Mouse (Mus musculus) adrenal gland (tissue): ENCODE results near the gene Paf1.

Experiments
- intact Hi-C: fragments of 180-260 bp; cut with DNase I; formaldehyde crosslinking; loops from one replicate; pipeline ENCODE4 v1.15.1; 2025

The Paf1 gene

DNA sequence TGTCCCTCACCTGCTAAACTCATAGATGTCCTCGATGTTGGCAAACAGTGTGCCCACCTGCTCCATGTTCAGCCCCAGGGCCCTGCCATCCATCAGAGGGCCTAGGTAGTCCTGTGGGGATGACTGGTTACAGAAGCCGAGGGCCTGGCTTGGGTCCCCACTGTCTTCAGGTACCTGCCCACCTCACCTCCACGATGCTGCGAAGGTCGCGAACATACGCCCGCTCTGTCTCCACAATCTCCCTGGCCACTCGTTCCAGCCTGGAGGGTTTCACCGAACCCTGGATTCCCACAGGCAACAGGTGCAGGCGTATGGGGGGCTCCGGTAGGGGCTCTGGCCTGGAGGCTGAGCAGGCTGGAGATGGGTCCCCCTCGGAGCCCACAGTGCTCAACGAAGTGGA, 22.7 kb upstream of the Paf1 start:
- intact Hi-C loops: no loop called here

DNA sequence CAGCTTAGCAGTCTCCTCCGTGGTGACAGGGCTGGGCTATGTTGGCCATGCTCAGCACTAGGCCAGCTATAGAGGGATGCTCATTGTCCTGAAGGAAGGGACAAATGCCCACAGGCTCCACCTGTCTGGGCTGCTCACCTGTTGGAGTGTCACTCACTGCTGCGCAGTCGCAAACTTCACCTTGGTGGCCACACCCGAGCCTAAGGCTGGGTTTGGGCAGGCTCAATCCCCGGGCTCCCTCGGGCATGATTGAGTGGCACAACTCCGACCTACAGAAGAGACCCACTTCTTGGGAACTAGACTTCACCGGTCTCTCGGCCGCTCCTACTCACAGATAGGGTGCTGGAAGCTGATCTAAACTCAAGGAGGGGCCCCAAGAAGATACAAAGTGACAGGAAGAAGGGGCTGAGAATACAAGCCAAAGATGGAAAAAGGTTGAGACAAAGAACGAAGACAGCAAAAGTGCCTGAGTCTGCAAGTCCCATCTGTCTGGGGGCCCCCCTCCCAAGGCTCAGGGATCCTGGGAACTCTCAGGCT, 21.7 kb upstream of the Paf1 start:
- intact Hi-C loops: no loop called here

DNA sequence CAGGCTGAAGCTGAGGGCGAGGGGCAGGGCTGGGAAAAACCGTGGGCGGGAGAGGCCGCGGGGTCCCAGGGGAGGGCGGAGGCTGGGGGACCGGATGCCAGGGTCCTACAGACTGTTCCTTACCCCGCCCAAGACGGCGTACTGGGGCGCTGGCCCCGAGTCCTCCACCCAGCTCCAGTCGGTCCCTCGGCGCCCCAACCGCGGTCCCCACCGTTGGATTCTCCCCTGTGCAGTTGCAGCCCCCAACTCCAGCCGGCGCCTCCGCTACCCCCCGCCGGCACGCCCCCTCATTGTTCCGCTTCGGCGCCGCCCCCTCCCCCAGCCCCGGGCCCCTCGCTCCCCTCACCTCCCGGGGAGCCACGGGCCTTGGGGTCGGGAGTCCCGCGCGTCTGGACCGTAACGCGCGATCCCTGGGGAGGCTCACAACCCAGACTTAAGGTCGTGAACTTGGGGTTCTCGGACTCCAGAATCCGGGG, 21.2 kb upstream of the Paf1 start:
- intact Hi-C loops: no loop called here

DNA sequence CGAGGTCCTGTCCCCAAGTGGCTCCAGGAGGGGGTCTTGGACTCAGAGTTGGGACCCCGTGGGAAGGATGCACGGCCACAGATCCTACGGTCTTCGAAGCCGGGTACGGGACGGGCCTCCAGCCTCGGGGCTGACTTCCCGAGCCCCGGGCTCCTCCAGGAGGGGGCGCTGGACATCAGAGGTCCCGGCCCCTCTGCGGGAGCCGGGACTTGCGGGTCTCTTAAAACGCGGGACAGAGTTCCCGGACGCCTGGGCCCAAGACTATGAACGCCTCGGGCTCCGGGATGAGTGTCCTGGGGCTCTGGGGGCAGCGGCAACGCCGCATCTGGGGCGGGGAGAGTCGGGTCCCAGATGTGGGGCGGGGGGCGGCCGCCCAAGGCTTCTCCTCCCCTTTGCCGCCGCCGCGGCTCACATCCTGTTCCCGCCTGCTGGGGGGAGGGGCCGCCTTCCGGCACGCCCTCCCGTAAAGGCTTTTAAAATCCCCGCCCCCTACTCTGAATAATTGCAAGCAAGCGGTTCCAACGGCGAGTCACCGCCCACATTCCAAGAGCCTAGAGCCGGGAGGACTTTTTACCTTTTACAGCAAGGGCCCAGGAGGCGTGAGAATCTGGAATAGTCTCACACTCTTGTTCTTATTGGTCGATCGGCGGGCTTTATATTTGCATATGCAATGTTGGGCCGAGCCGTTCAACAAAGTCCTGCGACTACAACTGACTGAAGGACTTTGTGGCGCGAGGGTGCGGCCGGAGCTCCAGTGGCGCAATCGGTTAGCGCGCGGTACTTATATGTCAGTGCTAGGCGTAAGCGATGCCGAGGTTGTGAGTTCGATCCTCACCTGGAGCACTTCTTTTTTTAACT, 20.3 kb upstream of the Paf1 start, which contains the start of gene Plekhg2:
TSS of gene Plekhg2 (minus strand) at position 349 of the 858 bp plus-strand sequence.
- intact Hi-C loops: loop anchor here (1.0 kb wide), 1 partner anchor 14 kb away; no protein-coding TSS in a partner anchor

DNA sequence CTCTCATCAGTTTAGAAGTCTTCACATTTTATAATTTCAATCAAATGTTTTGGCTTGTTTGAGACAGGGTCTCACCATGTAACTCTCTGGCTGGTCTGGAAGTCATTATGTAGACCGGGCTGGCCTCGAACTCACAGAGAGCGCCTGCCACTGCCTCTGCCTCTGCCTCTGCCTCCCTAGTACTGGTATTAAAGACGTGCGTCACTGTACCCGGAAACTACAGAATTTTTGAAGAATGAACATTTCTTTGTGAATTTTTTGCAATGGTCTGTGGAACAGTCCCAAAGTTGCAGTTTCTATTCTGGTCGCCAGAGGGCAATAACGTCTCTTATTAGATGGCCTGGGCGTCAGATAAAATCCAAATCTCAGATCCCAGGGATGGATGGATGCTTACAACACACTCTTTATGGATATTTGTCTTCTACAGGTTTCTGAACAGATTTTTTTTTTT, 19.6 kb upstream of the Paf1 start:
- intact Hi-C loops: loop anchor here (1.0 kb wide), 1 partner anchor 13 kb away; no protein-coding TSS in a partner anchor

DNA sequence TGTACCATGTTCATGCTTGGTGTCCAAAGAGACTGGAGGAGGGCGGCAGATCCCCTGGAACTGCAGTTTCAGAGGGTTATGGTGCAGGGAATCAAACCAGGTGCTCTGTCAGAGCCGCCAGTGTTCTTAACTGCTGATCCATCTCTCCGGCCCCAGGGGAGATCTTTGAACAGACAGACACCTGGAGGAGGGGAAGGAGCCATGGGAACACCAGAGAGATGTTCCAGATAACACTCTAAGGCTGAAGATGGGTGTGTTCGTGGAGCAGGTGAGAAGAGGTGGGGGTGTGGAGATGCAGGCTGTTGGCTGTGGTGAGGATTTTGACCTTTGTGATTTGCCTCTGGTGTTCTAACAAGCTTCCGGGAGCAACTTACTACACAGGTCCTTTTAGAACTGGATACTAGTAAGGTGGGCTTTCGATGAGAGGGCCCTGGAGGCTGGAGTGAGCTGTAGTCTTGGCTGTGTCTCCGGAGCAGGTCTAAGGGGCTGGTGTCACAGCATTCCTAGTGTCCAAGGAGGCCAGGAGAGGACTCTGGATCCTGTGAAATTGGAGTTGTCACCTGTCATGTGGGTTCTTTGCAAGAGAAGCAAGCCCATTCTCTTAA, 18.8 kb upstream of the Paf1 start:
- intact Hi-C loops: loop anchor here (1.0 kb wide), 1 partner anchor 12 kb away; no protein-coding TSS in a partner anchor

DNA sequence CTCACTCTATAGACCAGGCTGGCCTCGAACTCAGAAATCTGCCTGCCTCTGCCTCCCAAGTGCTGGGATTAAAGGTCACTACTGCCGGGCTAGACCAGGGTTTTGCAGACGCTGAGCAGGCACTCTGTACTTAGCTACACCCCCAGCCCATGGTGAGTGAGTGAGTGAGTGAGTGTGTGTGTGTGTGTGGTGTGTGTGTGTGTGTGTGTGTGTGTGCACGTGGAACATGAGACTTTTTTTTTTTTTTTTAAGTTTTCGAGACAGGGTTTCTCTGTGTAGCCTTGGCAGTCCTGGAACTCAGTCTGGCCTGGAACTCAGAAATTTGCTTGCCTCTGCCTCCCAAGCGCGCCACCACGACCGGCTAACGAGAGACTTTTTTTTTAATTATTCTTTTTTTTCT, 18.1 kb upstream of the Paf1 start:
- intact Hi-C loops: no loop called here

DNA sequence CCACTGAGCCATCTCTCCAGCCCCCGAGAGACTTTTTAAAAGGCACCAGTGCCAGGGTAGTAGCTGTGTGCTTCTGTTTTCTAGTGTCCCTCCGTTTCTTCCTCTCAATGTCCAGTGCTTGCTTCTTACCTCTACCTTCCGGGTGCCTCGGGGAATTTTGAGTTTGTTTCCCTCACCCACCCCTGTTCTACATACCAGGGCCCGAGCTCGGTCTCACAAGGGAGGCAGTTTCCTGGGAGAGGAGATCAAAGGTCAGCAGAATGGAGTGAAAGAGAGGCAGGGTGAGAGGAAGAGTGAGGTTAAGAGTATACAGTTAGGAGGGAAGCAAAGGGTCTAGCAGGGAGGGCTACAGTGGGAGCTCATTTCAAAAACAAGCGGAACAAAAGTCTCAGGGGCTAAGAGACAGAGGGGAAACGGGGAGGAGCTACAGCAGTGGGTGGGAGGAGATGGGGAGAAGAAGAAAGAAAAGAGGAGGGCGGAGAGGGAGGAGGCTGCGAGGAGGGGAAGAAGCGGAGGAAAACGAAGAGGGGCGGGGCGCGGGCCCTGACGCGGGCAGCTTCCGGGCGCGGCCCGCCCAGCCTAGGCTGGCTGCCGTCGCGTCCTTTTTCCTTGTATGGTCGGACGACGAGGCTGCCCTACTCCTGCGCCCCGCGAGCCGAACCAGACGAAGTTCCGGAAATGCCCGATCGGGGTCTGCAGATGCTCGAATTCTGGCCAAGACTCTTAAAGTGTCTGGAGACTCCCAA, 17.4 kb upstream of the Paf1 start:
- intact Hi-C loops: no loop called here

DNA sequence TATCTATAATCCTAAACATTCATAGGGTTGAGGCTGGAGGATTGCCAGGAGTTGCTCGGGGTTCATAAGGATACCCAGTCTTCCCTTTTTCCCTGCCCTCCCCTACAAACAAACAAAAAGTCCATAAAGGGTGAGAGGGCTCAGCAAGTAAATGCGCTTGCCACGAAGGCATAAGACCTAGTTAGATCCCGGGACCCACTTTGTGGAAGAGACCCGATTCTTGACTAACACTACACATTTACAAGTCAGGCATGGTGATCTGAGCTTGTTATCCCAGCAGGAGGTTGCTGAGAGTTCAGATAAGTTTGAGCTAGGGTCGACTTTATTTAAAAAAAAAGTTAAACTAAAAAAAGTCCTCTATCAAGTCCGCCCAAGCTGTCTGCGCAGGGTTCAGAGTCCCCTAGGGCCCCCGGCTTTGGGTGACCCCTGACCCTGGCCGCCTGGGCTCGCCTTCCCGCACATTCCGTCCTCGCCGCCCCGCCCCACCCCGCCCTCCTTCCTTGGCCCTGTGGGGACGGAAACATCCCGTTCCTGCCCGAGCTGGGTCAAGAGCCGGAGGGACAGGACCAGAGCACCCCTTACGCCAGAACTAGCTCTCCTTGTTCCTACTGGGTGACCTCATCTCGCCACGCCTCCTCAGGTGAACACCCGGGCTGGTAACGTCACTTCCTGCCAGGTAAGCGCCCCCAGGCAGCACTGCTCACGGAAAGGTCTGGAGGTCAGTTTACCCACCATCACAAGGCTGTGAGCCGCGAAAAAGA, 16.6 kb upstream of the Paf1 start:
- intact Hi-C loops: no loop called here

DNA sequence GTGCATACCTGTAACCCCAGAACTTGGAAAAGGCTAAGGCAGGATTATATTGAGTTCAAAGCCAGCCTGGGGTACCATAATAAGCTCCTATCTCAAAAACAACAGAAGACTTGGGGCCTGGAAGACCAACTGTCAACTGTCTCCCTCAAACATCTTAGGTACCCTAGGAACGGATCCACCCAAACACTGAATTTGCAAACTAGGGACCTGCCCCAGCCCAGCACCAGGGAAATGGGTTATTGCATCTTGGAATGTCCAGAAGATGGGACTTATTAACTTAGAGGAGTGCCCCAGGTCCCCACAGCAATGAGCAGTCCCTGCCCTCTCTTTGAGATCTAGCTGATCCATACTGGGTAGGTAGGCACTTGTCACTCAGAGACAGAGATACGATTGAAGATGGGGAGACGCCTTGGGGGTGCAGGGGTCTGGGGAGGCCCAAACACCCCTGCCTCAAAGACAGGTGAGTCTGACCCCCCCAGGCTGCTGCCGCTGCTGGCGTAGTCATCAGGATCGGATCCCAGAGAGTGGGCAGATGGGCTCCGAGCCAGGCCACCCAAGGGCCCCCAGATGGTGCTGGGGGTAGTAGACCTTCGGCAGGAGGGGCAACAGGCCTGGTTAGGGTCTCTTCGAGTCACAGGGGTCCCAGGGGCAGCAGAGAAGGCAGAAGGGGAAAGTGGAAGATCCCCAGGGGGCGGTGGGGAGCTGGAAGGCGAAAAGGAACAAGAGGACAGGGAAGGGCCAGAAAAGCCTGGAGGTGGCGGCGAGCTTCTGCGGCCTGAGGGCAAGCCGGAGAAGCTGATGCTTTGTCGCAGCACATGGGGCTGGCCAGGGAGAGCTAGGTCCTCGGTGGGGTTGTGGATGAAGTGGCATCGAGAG, 15.3 kb upstream of the Paf1 start:
- intact Hi-C loops: no loop called here

DNA sequence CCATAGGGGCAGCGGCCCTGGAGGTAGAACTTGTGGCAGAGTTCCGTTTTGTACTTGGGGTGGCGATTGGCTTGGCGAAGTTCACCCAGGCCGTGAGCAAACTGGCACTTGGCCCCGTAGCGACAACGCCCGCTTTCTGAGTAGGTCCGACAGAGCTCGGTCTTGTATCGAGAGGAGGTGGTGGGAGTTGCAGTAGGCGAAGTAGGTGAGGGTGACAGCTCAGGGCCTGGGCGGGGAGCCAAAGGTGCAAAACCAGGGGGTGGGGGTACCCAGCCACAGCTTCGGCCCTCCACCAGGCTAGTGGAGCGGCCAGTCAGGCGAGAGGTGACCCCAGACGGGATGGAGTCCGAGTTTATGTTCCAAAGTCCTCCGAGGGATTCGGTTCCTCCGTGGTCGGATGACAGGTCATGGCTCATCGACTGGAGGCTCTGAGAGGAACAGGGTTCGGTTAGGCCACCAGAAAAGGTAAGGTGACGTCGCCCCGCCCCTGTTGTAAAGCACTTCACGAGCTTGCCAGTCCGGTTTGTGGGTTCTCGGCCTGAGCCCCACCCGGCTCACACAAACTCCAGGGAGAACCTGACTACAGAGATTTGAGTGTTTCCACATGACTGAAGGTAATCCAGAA, 14.6 kb upstream of the Paf1 start:
- intact Hi-C loops: no loop called here

DNA sequence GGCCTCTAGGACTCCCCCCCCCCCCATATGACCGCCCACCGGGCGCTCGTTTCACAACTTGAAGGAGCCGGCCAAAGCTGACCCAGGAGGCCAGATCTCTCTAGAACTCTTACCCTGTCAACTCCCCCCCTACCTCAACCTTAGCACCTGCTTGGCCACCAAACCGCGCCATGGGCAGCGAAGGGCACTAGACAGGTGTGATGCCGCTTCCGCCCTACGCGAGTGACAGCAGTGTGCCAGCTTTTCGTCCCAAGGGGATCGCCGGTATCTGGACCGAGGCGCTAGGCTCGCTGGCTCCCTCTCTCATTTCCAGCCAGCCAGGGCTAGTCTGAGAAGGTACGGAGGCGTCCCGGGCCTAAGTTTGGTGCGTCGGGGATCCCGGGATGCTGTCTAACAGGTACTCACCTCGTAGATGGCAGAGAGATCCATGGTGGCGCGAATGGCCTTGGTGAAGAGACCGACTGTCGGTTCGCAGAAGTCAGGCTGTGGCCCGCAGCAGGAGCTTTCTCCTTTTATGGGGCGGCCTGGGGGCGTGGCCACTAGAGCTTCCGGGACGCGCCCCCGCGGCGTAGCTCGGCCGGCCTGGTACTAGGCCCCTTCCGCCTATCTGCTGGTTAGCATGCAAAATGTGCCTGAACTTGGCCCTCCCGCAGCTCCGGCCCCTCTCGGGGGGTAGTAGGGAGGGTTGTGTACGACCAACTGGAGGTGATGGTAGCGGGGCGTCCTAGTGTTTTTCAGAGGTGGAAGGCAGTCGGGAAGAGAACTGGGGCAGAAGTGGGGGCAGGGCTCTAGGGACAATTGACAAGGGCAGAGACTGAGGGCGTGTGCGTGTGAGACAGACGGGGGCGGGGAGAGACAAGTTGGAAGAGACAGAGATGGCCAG, 13.7 kb upstream of the Paf1 start:
- intact Hi-C loops: no loop called here

DNA sequence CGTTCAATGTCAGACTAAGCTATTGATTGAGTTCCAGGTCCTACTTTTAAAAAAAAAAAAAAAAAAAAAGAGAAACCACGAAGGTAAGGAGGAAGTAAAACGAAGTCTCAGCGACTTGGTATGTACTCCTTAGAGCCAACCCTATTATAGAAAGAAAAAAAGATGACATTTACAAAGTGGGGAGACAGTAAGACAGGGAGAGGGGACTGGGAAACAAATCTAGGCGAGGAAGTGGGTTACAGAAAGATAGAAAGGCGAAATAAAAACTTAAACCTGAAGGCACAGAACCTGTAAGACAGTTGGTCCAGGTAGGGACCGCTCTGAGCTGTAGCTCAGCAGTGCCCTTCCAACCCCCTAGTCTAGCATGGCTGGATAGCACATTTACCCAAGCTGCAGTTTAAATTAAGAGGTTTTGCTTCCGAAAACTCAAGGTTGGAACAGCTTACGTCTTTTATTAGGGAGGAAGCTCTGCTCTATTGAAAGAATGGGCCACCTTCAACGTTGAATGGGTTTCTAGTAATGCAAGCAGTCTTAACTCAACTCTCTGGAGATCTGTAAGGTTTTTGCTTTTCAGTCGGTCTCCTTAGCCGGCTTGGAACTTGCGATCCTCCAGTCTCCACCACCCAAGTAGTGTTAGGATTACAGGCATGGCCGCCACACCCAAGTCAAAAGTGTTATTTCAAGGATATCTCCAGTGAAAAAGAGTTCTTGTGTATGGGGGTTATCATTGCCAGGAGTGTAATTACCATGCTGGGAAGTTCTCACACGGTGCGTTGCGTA, 12.3 kb upstream of the Paf1 start, which contains the start of gene Zfp36:
TSS of gene Zfp36 (minus strand) at position 17 of the 780 bp plus-strand sequence.
- intact Hi-C loops: no loop called here

DNA sequence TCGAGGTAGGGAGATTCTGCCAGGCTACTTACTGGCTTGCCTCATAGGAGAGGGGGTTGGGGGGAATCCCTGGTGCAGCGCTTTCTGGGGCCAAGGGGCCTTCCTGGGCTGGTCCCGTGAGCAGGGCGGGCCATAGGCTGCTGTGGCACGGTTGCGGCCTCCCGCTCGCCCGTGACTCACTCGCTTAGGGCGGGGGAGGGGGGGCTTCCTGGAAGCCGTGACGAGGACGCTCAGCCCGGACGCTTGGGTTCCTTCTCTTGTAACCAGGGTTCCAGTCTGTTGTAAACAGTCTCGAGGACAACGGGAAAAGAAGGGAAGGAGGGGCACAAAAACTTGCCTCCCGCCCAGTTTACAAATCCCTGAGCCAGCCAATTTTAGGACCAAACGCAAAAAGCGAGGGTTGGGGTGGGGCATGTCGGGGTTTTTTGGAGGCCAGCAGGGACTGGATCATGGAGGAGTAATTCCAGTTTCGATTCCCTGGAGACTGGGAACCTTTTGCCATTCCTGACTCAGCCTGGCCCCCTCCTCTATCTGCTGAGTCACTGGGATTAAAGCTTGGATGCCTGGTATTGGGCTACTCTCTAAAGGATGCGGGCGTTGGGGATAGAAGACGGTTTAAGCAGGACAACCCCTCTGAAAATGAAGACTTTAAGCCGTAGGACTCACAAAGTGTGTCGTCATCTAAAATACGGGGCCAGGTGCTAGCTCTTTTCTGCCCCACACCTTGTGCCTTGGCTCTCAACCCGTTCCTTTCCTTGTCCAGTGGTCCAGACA, 11.5 kb upstream of the Paf1 start:
- intact Hi-C loops: no loop called here

DNA sequence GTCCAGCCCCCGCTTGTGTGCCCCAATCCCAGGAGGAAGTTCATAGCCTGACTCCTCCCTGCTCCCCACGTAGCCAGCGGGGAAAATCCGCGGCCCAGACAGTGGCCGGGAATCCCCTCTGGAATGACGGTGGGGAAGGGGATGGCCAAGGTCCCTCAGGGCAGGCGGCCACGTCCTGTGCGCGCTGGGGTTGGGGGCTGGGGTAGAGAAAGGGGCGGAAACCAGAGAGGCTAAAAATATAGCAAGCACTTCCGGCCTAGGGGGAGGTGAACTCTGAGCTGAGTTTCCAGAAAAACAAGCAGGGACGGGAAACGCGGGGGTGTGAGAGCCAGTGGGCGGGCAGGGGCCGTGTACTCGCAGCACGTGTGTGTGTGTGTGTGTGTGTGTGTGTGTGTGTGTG, 10.8 kb upstream of the Paf1 start:
- intact Hi-C loops: no loop called here

DNA sequence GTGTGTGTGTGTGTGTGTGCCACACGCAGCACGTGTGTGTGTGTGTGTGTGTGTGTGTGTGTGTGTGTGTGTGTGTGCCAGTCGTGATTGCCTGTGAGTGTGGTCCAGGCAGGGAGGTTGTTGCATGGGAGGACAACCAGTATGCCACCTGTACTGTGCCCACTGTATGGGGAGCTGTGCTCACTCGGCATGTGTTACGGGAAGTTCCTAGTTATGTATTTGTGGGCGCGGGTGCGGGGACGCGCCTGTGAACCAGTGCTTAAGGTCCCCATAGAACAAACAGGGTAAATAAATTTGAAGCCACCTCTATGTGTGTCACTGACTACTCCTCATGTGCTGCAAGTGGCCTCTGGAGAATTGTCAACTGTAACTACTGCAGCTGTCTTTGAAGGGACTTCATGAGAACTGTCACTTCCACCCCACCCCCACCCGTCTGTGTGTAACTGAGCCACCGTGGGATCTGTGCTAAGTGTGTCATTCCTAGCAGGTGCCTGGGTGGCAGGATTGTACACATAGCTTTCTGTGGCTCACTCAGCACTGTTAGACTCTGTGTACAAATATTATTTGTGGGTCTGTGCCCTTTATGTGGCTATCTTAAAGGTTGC, 10.3 kb upstream of the Paf1 start:
- intact Hi-C loops: no loop called here
